Mouse (Mus musculus): ENCODE measurements around the gene Mmp15. TPM values are rescaled to one million over a fixed set of nuclear protein-coding genes. Genes with fewer than 3 reads are reported as not detected.

Mmp15 gene
- polyA plus RNA-seq (2012; rRNA removed) = 0.76 and 0.92 TPM in 2 replicates

GRCm38 (mm10) chr8:95352151-95352870 is at the start of gene Mmp15:
Gene Mmp15 (plus strand): TSS chr8:95352268.

GRCm38 (mm10) chr8:95306431-95306830 is 45.6 kb upstream of the Mmp15 start, which contains the start of gene Cngb1:
Gene Cngb1 (minus strand): TSS chr8:95306585.

DNA sequence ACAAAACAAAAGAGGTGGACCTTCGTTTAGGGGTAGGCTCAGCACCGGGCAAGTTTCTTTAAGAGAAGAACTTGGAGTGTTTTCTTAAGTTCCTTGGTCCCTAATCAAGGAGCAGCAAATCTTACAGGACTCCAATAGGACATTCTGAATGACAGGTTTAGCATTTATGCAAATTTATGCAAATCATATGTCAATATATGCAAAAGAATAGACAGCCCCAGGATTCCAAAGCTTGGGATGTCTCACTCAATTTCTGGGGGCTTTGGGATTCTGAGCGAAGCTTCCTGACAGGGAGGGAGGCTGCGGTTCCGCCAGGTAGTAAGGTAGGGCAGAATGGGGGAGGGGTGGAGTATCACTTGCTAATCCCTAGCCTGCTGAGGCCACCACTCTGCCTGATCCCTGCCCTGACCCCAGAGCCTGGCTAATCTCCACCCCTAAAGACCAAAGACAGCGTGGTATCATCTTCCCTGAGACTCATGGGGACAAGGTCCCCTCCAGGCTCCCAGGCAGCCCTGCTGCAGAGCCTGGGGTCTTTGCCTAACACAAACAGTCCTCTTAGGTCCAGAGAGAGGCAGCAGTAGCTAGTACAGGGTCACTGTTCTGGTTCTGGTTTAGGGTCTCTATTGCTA is 41.6 kb upstream of the Mmp15 start, which contains the start of gene Tepp:
Gene Tepp (plus strand): TSS at position 225 of the 629 bp plus-strand sequence.

DNA sequence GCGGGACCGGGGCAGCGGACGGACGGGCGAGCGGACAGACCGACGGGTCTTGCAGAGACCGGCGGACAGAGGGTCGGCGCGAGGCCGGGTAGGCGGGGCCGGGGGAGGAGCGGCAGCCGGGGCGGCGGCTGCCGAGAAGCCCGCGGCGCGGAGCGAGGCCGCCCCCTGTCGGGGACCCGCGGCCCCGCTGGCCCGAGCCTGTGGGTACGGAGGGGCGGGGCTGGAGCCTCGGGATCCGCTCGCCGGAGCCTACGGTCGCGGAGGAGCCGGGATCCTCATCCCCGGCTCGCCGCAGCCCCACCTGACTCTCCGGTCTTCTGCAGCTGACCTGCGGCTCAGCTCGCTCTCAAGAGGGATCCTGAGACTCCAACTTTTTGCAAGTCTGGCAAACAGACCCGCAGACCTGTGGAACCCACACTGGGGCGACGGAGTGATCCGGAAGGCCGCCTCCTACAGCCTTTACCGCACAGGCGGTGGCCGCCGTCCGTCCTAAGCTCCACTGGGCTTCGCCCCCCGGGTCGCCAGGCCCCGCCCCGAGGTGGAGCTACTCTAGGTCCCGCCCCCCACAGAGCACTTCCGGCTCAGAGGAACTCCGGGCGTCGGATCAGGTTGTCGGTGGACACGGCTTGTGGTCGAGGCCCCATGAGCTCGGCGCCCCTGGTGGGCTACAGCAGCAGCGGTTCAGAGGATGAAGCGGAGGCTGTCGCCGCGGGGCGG is 20.2 kb upstream of the Mmp15 start, which contains the start of the genes Zfp319 and Usb1:
Gene Zfp319 (minus strand): TSS at position 231 of the 717 bp plus-strand sequence.
Gene Usb1 (plus strand): TSS at position 565 of the 717 bp plus-strand sequence.

Other genes with a start within 250 kb of the Mmp15 start
- gene Kifc3, start 149.5 kb upstream of the Mmp15 start, polyA plus RNA-seq (2012; rRNA removed) = 4.0 and 4.1 TPM in 2 replicates
- 0.03 and 0.05 TPM in 2 replicates for gene Cngb1, start 45.7 kb upstream of the Mmp15 start, polyA plus RNA-seq (2012; rRNA removed)
- gene Tepp, start 41.7 kb upstream of the Mmp15 start, polyA plus RNA-seq (2012; rRNA removed) = 0.06 TPM in 1 of 2 replicates, not detected in the other
- 0.76 and 0.88 TPM in 2 replicates for gene Zfp319, start 20.3 kb upstream of the Mmp15 start, polyA plus RNA-seq (2012; rRNA removed)
- 6.9 and 8.5 TPM in 2 replicates for gene Usb1, start 20.0 kb upstream of the Mmp15 start, polyA plus RNA-seq (2012; rRNA removed)
- 30.2 and 30.4 TPM in 2 replicates for gene Cfap20, start 82.6 kb downstream of the Mmp15 start, polyA plus RNA-seq (2012; rRNA removed)
- gene Csnk2a2, start 137.8 kb downstream of the Mmp15 start, polyA plus RNA-seq (2012; rRNA removed) = 13.0 and 15.3 TPM in 2 replicates
- gene Ccdc113, start 181.8 kb downstream of the Mmp15 start, polyA plus RNA-seq (2012; rRNA removed) = not detected in 2 replicates
- not detected in 2 replicates for gene Prss54, start 224.1 kb downstream of the Mmp15 start, polyA plus RNA-seq (2012; rRNA removed)

Data from liver, embryonic 14 days (tissue).